Mouse (Mus musculus): ENCODE measurements around the gene Alox12.

Alox12 gene

GRCm38 (mm10) chr11:70220731-70221602 lies 34.2 kb downstream of the Alox12 start, which contains the start of gene Slc16a13:
TSS of gene Slc16a13 (minus strand) at chr11:70221064.
- in situ Hi-C loops (cut with MseI, MboI) = no loop called here

GRCm38 (mm10) chr11:70220323-70220722 lies 34.8 kb downstream of the Alox12 start:
- in situ Hi-C loops (cut with MseI, MboI) = no loop called here

GRCm38 (mm10) chr11:70219873-70220272 lies 35.3 kb downstream of the Alox12 start:
- in situ Hi-C loops (cut with MseI, MboI) = no loop called here

- in situ Hi-C loops (cut with MseI, MboI) = no loop called here
Observed at GRCm38 (mm10) chr11:70218741-70219470, 36.2 kb downstream of the Alox12 start.

- in situ Hi-C loops (cut with MseI, MboI) = no loop called here
Observed at GRCm38 (mm10) chr11:70218039-70218438, 37.1 kb downstream of the Alox12 start.

- in situ Hi-C loops (cut with MseI, MboI) = no loop called here
Observed at GRCm38 (mm10) chr11:70216103-70216502, 39.0 kb downstream of the Alox12 start.

- in situ Hi-C loops (cut with MseI, MboI) = no loop called here
Observed at GRCm38 (mm10) chr11:70215301-70215700, 39.9 kb downstream of the Alox12 start.

- in situ Hi-C loops (cut with MseI, MboI) = no loop called here
Observed at GRCm38 (mm10) chr11:70214856-70215209, 40.3 kb downstream of the Alox12 start.

GRCm38 (mm10) chr11:70214191-70214855 lies 40.8 kb downstream of the Alox12 start:
- in situ Hi-C loops (cut with MseI, MboI) = no loop called here

GRCm38 (mm10) chr11:70213736-70214135 lies 41.4 kb downstream of the Alox12 start:
- in situ Hi-C loops (cut with MseI, MboI) = no loop called here

GRCm38 (mm10) chr11:70212896-70213295 lies 42.3 kb downstream of the Alox12 start:
- in situ Hi-C loops (cut with MseI, MboI) = no loop called here

GRCm38 (mm10) chr11:70212423-70212822 lies 42.7 kb downstream of the Alox12 start, which contains the start of gene Slc16a11:
TSS of gene Slc16a11 (plus strand) at chr11:70212752.
- in situ Hi-C loops (cut with MseI, MboI) = no loop called here

- in situ Hi-C loops (cut with MseI, MboI) = no loop called here
Observed at GRCm38 (mm10) chr11:70211972-70212371, 43.2 kb downstream of the Alox12 start.

- in situ Hi-C loops (cut with MseI, MboI) = no loop called here
Observed at GRCm38 (mm10) chr11:70210681-70211080, 44.5 kb downstream of the Alox12 start.

- in situ Hi-C loops (cut with MseI, MboI) = loop anchor here in 1 of 2 experiments (5.0 kb wide), 1 partner anchor 37 kb away; no protein-coding TSS in a partner anchor
Observed at GRCm38 (mm10) chr11:70208778-70209388, 46.3 kb downstream of the Alox12 start.

- in situ Hi-C loops (cut with MseI, MboI) = loop anchor here in 1 of 2 experiments (5.0 kb wide), 1 partner anchor 35 kb away; no protein-coding TSS in a partner anchor
Observed at GRCm38 (mm10) chr11:70207283-70207682, 47.9 kb downstream of the Alox12 start.

GRCm38 (mm10) chr11:70206801-70207200 lies 48.4 kb downstream of the Alox12 start:
- in situ Hi-C loops (cut with MseI, MboI) = loop anchor here in 1 of 2 experiments (5.0 kb wide), 1 partner anchor 34 kb away; no protein-coding TSS in a partner anchor

GRCm38 (mm10) chr11:70201691-70202090 lies 53.5 kb downstream of the Alox12 start:
- in situ Hi-C loops (cut with MseI, MboI) = no loop called here

- in situ Hi-C loops (cut with MseI, MboI) = no loop called here
Observed at GRCm38 (mm10) chr11:70200036-70200608, 55.0 kb downstream of the Alox12 start.

- in situ Hi-C loops (cut with MseI, MboI) = no loop called here
Observed at GRCm38 (mm10) chr11:70199107-70199506, 56.0 kb downstream of the Alox12 start.

- in situ Hi-C loops (cut with MseI, MboI) = no loop called here
Observed at GRCm38 (mm10) chr11:70198332-70198731, 56.8 kb downstream of the Alox12 start.
